Comparison of ENCODE assay signal across 9 mouse cellular contexts in the genomic region with DNA sequence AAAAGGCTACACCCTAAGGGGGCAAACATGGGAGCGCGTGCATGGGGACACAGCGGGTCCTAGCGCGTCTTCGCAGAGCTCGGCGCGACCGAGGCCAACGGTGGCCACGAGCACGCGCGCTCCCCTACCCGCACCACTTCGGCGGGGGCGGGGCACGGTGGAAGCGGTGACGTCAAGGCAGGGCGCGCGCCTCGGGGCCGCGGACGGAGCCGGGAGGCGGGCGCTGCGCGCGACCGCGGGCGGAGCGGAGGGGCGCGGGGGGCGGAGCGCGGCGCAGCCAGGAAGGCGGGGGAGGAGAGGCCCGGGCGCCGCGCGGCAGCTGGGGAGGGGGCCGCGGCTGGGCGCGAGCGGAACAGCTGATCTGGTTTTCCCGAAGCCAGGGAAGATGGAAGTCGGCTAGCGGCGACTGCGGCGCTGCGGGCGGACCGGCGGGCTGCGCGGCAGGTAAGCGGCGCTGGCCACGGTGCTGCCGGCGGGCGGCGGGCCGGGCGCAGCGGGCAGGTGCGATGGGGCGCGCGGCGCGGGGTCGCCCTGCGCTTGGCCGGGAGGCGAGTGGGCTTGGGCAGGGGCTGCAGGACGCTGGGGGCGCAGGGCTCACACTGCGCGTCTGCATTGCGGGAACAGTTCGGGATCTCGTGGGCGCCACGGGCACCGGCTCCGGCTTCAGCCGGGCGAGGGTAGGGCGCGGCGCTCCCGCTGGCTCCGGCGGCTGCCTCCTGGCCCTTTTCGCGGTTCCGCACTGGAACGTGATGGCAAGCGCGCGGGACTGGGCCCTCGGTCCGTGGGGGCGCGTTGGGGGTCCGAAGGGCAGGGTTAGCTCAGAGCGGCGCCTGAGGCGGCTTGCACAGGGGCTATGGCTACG. TPM values are rescaled to one million over a fixed set of nuclear protein-coding genes. Genes with fewer than 3 reads are reported as not detected.
DNase-seq lines count a peak whose midpoint lies in the region; ATAC-seq lines count a peak whose summit lies in the region.
"Had no signal": no experiment of that assay in that cellular context is flagged by ENCODE, and none has a peak within 500 bp of the region (broad histone marks: within the 10 kb centered on the region; RNA-seq: fewer than 3 reads in every experiment).

Gene Otud7a (plus strand): TSS at position 268 of the 862 bp plus-strand sequence.

- WGBS in embryonic facial prominence, embryonic 11.5 days, result under 1% methylated on average over 96 of the region's 123 CpGs
- WGBS in heart, embryonic 11.5 days (ENCODE audit: insufficient replicate concordance), result under 1% methylated on average over 112 of the region's 123 CpGs
- WGBS in kidney, embryonic 16.5 days, result under 1% methylated on average over 92 of the region's 123 CpGs
- under 1% methylated on average over 100 of the region's 123 CpGs for WGBS in limb, embryonic 15.5 days
- under 1% methylated on average over 108 of the region's 123 CpGs for WGBS in neural tube, embryonic 15.5 days

- H3K4me1 ChIP-seq in embryonic facial prominence, embryonic 11.5 days (ENCODE audit: control insufficient read depth, insufficient read depth, low read length), result no peaks in the 10 kb centered on the region
- no peaks in the 10 kb centered on the region for H3K4me1 ChIP-seq in heart, embryonic 11.5 days (ENCODE audit: control insufficient read depth, insufficient read depth, low read length)
- 0 out of 2 replicates have a peak, but pooled peaks cover 3% of the 10 kb centered on the region for H3K4me1 ChIP-seq in kidney, embryonic 16.5 days (ENCODE audit: insufficient read depth, low read length)
- peaks cover 10% of the 10 kb centered on the region for H3K4me1 ChIP-seq in limb, embryonic 15.5 days
- H3K4me1 ChIP-seq in neural tube, embryonic 15.5 days, result peaks cover 13% of the 10 kb centered on the region

- DNase-seq in urinary bladder, postnatal 14 days (ENCODE audit: low spot score), result peak; percentile 43
- no peak for DNase-seq in urinary bladder, postnatal 10 days (ENCODE audit: low spot score)
- peak; percentile 84 for DNase-seq in embryonic facial prominence, embryonic 11.5 days (ENCODE audit: low spot score)
- no peak for DNase-seq in T-cell, adult 2 months (ENCODE audit: low spot score)

- peak within 1 kb of the TSS; percentile 45 for H3K4me3 ChIP-seq in embryonic facial prominence, embryonic 11.5 days (ENCODE audit: low read depth, low read length)
- peak within 1 kb of the TSS; percentile 57 for H3K4me3 ChIP-seq in heart, embryonic 11.5 days (ENCODE audit: low read depth, low read length)
- H3K4me3 ChIP-seq in kidney, embryonic 16.5 days (ENCODE audit: low read length), result peak within 1 kb of the TSS; percentile 58
- peak within 1 kb of the TSS; percentile 55 for H3K4me3 ChIP-seq in limb, embryonic 15.5 days
- H3K4me3 ChIP-seq in neural tube, embryonic 15.5 days (replicated peaks), result peak within 1 kb of the TSS; percentile 80
- H3K4me3 ChIP-seq: myocyte had no signal

- peak within 1 kb of the TSS; percentile 93 for H3K4me2 ChIP-seq in embryonic facial prominence, embryonic 11.5 days (ENCODE audit: low read depth, low read length)
- peak within 1 kb of the TSS; percentile 92 for H3K4me2 ChIP-seq in heart, embryonic 11.5 days
- H3K4me2 ChIP-seq in kidney, embryonic 16.5 days (replicated peaks; ENCODE audit: low read depth, low read length), result peak within 1 kb of the TSS; percentile 91
- H3K4me2 ChIP-seq in limb, embryonic 15.5 days, result peak within 1 kb of the TSS; percentile 96
- peak within 1 kb of the TSS; percentile 78 for H3K4me2 ChIP-seq in neural tube, embryonic 15.5 days

- H3K27me3 ChIP-seq in embryonic facial prominence, embryonic 11.5 days (ENCODE audit: control insufficient read depth, insufficient read depth, low read length), result peaks cover 7% of the 10 kb centered on the region
- peaks cover 15% of the 10 kb centered on the region for H3K27me3 ChIP-seq in heart, embryonic 11.5 days (ENCODE audit: control insufficient read depth, insufficient read depth, low read length)
- peaks cover 20% of the 10 kb centered on the region for H3K27me3 ChIP-seq in kidney, embryonic 16.5 days (ENCODE audit: insufficient read depth, low read length)
- H3K27me3 ChIP-seq in limb, embryonic 15.5 days, result peaks cover 33% of the 10 kb centered on the region
- no peaks in the 10 kb centered on the region for H3K27me3 ChIP-seq in neural tube, embryonic 15.5 days (replicated peaks)

- ATAC-seq in embryonic facial prominence, embryonic 11.5 days (replicated peaks; ENCODE audit: insufficient number of reproducible peaks, low FRiP score, low TSS enrichment, low read depth), result peak; percentile 89
- peak; percentile 83 for ATAC-seq in heart, embryonic 11.5 days (replicated peaks; ENCODE audit: insufficient number of reproducible peaks, low FRiP score, low TSS enrichment)
- ATAC-seq in kidney, embryonic 16.5 days (ENCODE audit: low FRiP score, low TSS enrichment), result peak; percentile 93
- ATAC-seq in limb, embryonic 15.5 days (ENCODE audit: insufficient number of reproducible peaks, low FRiP score, low TSS enrichment, low read depth), result peak; percentile 51; the same call in 1 of the 2 replicates
- peak; percentile 95 for ATAC-seq in neural tube, embryonic 15.5 days (ENCODE audit: low FRiP score)

- peak within 1 kb of the TSS; percentile 48 for H3K9ac ChIP-seq in embryonic facial prominence, embryonic 11.5 days (replicated peaks; ENCODE audit: low read length)
- no peak within 1 kb of the TSS for H3K9ac ChIP-seq in heart, embryonic 11.5 days (ENCODE audit: low read depth, low read length)
- peak within 1 kb of the TSS; percentile 36; the same call in 1 of the 2 replicates for H3K9ac ChIP-seq in kidney, embryonic 16.5 days (replicated peaks; ENCODE audit: low read length)
- H3K9ac ChIP-seq in limb, embryonic 15.5 days, result 0 out of 2 replicates have a peak within 1 kb of the TSS, but pooled peaks have one; percentile 7
- H3K9ac ChIP-seq in neural tube, embryonic 15.5 days (replicated peaks), result peak within 1 kb of the TSS; percentile 93

- H3K27ac ChIP-seq in embryonic facial prominence, embryonic 11.5 days (replicated peaks; ENCODE audit: low read depth, low read length), result no peak within 1 kb of the TSS
- H3K27ac ChIP-seq in heart, embryonic 11.5 days (ENCODE audit: low read depth, low read length), result no peak within 1 kb of the TSS
- H3K27ac ChIP-seq in kidney, embryonic 16.5 days (ENCODE audit: low read length), result no peak within 1 kb of the TSS
- no peak within 1 kb of the TSS for H3K27ac ChIP-seq in limb, embryonic 15.5 days
- H3K27ac ChIP-seq in neural tube, embryonic 15.5 days (replicated peaks), result peak within 1 kb of the TSS; percentile 89

- no peaks in the 10 kb centered on the region for H3K36me3 ChIP-seq in embryonic facial prominence, embryonic 11.5 days (replicated peaks; ENCODE audit: control insufficient read depth, insufficient read depth, low read depth, low read length)
- H3K36me3 ChIP-seq in heart, embryonic 11.5 days (ENCODE audit: control insufficient read depth, insufficient read depth, low read length), result no peaks in the 10 kb centered on the region
- H3K36me3 ChIP-seq in kidney, embryonic 16.5 days (ENCODE audit: insufficient read depth, low read length), result no peaks in the 10 kb centered on the region
- no peaks in the 10 kb centered on the region for H3K36me3 ChIP-seq in limb, embryonic 15.5 days
- no peaks in the 10 kb centered on the region for H3K36me3 ChIP-seq in neural tube, embryonic 15.5 days

- no peaks in the 10 kb centered on the region for H3K9me3 ChIP-seq in embryonic facial prominence, embryonic 11.5 days (replicated peaks; ENCODE audit: control insufficient read depth, low read length)
- no peaks in the 10 kb centered on the region for H3K9me3 ChIP-seq in heart, embryonic 11.5 days (replicated peaks; ENCODE audit: control insufficient read depth, low read length)
- no peaks in the 10 kb centered on the region for H3K9me3 ChIP-seq in kidney, embryonic 16.5 days (ENCODE audit: low read length)
- no peaks in the 10 kb centered on the region for H3K9me3 ChIP-seq in limb, embryonic 15.5 days
- H3K9me3 ChIP-seq in neural tube, embryonic 15.5 days (replicated peaks), result no peaks in the 10 kb centered on the region

RNA-seq across cellular contexts. Expression of gene Otud7a, which starts in this region (rescaled TPM):
- polyA plus RNA-seq in embryonic facial prominence, embryonic 11.5 days (2014; fragmentation: Nextera tagmentation; extraction: Ambion mirVana), result 0.33 and 0.90 TPM in 2 replicates
- polyA plus RNA-seq in heart, embryonic 11.5 days (2014; fragmentation: Nextera tagmentation; extraction: Ambion mirVana), result 0.17 TPM in 2 replicates
- 0.14 and 0.49 TPM in 2 replicates for polyA plus RNA-seq in kidney, embryonic 16.5 days (2015; fragmentation: Nextera tagmentation; extraction: Ambion mirVana)
- 0.16 and 0.32 TPM in 2 replicates for polyA plus RNA-seq in limb, embryonic 15.5 days (2015; fragmentation: Nextera tagmentation; extraction: Ambion mirVana)
- 3.5 and 5.5 TPM in 2 replicates for polyA plus RNA-seq in neural tube, embryonic 15.5 days (2015; fragmentation: Nextera tagmentation; extraction: Ambion mirVana)

Comparison
In these comparisons a context has a peak if more than half of its experiments do, and no peak if none do; other contexts are left out.
1. Peak in DNase-seq, ATAC-seq, H3K4me3 ChIP-seq, H3K9ac ChIP-seq and H3K4me2 ChIP-seq in embryonic facial prominence, embryonic 11.5 days; RNA of the gene not detected or under 1 TPM.
2. Peak in ATAC-seq, H3K4me3 ChIP-seq and H3K4me2 ChIP-seq in heart, embryonic 11.5 days; RNA of the gene not detected or under 1 TPM.
3. Peak in ATAC-seq, H3K4me3 ChIP-seq, H3K9ac ChIP-seq and H3K4me2 ChIP-seq in kidney, embryonic 16.5 days; RNA of the gene not detected or under 1 TPM.
4. Peak in ATAC-seq, H3K4me3 ChIP-seq, H3K9ac ChIP-seq and H3K4me2 ChIP-seq in limb, embryonic 15.5 days; RNA of the gene not detected or under 1 TPM.